Mouse (Mus musculus): Measurements from ENCODE around the gene Arhgap24.

Arhgap24 gene

GRCm38 (mm10) chr5:102591422-102591821 lies 110.2 kb downstream of the Arhgap24 start:
- DNase-seq, result no peak

GRCm38 (mm10) chr5:102593058-102593457 lies 111.9 kb downstream of the Arhgap24 start:
- no peak for DNase-seq

- no peak for DNase-seq
These were observed 117.9 kb downstream of the Arhgap24 start for GRCm38 (mm10) chr5:102599102-102599501.

- DNase-seq, result peak; percentile 47 to 51
These were observed 132.4 kb downstream of the Arhgap24 start for GRCm38 (mm10) chr5:102613571-102613970.

GRCm38 (mm10) chr5:102614081-102614480 lies 132.9 kb downstream of the Arhgap24 start:
- DNase-seq, result no peak

GRCm38 (mm10) chr5:102615249-102615648 lies 134.1 kb downstream of the Arhgap24 start:
- no peak for DNase-seq

GRCm38 (mm10) chr5:102621036-102621435 lies 139.8 kb downstream of the Arhgap24 start:
- DNase-seq, result no peak

GRCm38 (mm10) chr5:102623807-102624435 lies 142.7 kb downstream of the Arhgap24 start:
- DNase-seq, result no peak

- DNase-seq, result no peak
These were observed 145.5 kb downstream of the Arhgap24 start for GRCm38 (mm10) chr5:102626671-102627070.

- DNase-seq, result peak; percentile 16 to 54
These were observed 148.2 kb downstream of the Arhgap24 start for GRCm38 (mm10) chr5:102629362-102629771.

- DNase-seq, result no peak
These were observed 154.4 kb downstream of the Arhgap24 start for GRCm38 (mm10) chr5:102635591-102635990.

- no peak for DNase-seq
These were observed 158.8 kb downstream of the Arhgap24 start for GRCm38 (mm10) chr5:102639782-102640559.

GRCm38 (mm10) chr5:102643364-102643763 lies 162.2 kb downstream of the Arhgap24 start:
- no peak for DNase-seq

GRCm38 (mm10) chr5:102643820-102644219 lies 162.6 kb downstream of the Arhgap24 start:
- peak; percentile 16 to 40 for DNase-seq

- DNase-seq, result no peak
These were observed 177.9 kb downstream of the Arhgap24 start for GRCm38 (mm10) chr5:102659061-102659460.

- no peak for DNase-seq
These were observed 184.0 kb downstream of the Arhgap24 start for GRCm38 (mm10) chr5:102664988-102665726.

GRCm38 (mm10) chr5:102666886-102667285 lies 185.7 kb downstream of the Arhgap24 start:
- DNase-seq, result no peak

- DNase-seq, result no peak
These were observed 186.8 kb downstream of the Arhgap24 start for GRCm38 (mm10) chr5:102667754-102668575.

- DNase-seq, result no peak
These were observed 189.0 kb downstream of the Arhgap24 start for GRCm38 (mm10) chr5:102670206-102670605.

- no peak for DNase-seq
These were observed 189.6 kb downstream of the Arhgap24 start for GRCm38 (mm10) chr5:102670731-102671345.

GRCm38 (mm10) chr5:102675326-102675725 lies 194.1 kb downstream of the Arhgap24 start:
- no peak for DNase-seq

GRCm38 (mm10) chr5:102677176-102677575 lies 196.0 kb downstream of the Arhgap24 start:
- no peak for DNase-seq

All from kidney, postnatal 25 days (tissue).